Mouse (Mus musculus) urinary bladder, postnatal 0 days (tissue): ENCODE data around the gene Habp2. TPM values are rescaled to one million over a fixed set of nuclear protein-coding genes. Genes with fewer than 3 reads are reported as not detected.

Source experiments
- polyA plus RNA-seq: library from polyadenylated mRNA; unstranded; fragments of >200 nt; fragmentation: Nextera tagmentation; extraction: Ambion mirVana; gene quantifications from 2 replicates; pipeline ENCODE4 v1.2.1, GENCODE M21; 2015

Habp2 gene
- polyA plus RNA-seq: 0.11 and 0.23 TPM in 2 replicates

DNA sequence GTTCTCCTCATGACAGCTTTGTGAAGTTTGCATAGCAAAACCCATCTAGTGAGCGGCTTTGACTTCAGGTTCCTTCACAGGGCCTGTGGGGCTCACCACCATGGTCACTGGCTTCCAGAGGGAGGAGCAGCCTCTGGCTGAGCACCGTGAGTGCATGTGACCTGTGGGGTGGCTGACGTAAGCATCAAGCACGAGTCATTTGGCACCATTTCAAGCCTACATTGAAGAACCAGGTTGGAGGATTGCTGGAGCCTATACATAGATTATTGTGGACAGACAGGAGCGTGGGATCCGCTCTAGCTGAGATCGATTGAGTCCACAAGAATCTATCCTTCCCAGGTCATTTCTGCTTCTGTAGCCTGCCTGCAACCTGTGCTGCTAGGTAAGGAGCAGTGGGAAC is at the start of gene Habp2:
Habp2 (plus strand) TSS at position 272 of the 400 bp plus-strand sequence.

Other genes starting within 250 kb of the Habp2 start
- gene Nrap, start 102.9 kb downstream of the Habp2 start, polyA plus RNA-seq: 0.18 and 0.21 TPM in 2 replicates
- gene Casp7, start 110.0 kb downstream of the Habp2 start, polyA plus RNA-seq: 11.2 and 14.1 TPM in 2 replicates
- gene Plekhs1, start 174.5 kb downstream of the Habp2 start, polyA plus RNA-seq: 0.10 and 0.15 TPM in 2 replicates